Mouse (Mus musculus) left cerebral cortex, postnatal 36 days (tissue): Measurements from ENCODE around the gene Mafb. TPM values are rescaled to one million over a fixed set of nuclear protein-coding genes. Genes with fewer than 3 reads are reported as not detected.

Experiments
- DNase-seq, 2 experiments: peaks; one replicate each; pipeline ENCODE4 v3.0.0; 2021 to 2022; ENCODE audit warnings: low spot score in 2 of 2, mixed read lengths in 1 of 2
- intact Hi-C: fragments of 180-260 bp; cut with DNase I; formaldehyde crosslinking; loops from one replicate; pipeline ENCODE4 v1.15.1; 2025
- total RNA-seq, 2 experiments: library from RNA; stranded (reverse); gene quantifications; 2 replicates each; pipeline ENCODE4 v1.2.3; 2021

Mafb gene
- total RNA-seq, 2 experiments from 2014 or later: 17.8 to 20.6 TPM

- no peak for DNase-seq
- intact Hi-C loops: loop anchor here (5.0 kb wide), 4 partner anchors 303 to 1453 kb away; no protein-coding TSS in a partner anchor
Measured at GRCm38 (mm10) chr2:160365107-160365911, 1.6 kb downstream of the Mafb start.

- no peak for DNase-seq
- intact Hi-C loops: loop anchor here (5.0 kb wide), 4 partner anchors 302 to 1452 kb away; no protein-coding TSS in a partner anchor
Measured at GRCm38 (mm10) chr2:160364666-160365065, 2.2 kb downstream of the Mafb start.

- intact Hi-C loops: no loop called here
- DNase-seq: no peak
Measured at GRCm38 (mm10) chr2:160364128-160364650, 2.7 kb downstream of the Mafb start.

GRCm38 (mm10) chr2:160363201-160363600 lies 3.7 kb downstream of the Mafb start:
- intact Hi-C loops: no loop called here
- no peak for DNase-seq

GRCm38 (mm10) chr2:160361442-160362121 lies 5.3 kb downstream of the Mafb start:
- intact Hi-C loops: no loop called here
- DNase-seq: no peak

DNA sequence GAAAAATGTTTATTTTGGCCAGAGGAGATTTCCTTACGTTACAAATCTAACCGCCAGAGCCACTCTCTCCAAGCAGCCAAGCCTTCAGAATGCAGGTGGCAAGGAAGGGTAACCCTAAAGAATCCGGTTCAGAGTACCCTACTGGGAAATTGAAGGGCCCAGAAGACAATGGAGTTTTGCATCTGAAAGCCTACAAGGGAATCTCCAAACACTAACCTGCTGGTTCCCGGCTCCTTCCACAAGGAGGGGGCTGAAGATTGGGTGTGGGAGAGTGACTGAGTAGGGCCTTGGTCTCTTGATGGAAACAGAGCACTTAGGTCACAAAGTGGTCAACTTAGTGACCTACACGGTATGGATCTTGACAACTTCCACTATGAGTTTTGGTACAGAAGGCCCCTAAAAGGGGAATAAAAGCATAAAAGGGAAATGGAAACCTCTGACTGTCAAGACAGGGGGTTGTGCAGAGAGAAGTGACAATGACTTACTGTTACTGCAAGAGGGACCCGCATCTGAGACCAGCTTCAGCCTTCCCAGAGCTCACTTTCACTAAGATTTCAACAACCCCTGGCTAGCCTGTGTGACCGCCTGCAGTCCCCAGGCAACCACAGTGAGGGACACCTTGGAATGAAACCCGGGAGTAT lies 6.5 kb downstream of the Mafb start:
- intact Hi-C loops: no loop called here
- no peak for DNase-seq

DNA sequence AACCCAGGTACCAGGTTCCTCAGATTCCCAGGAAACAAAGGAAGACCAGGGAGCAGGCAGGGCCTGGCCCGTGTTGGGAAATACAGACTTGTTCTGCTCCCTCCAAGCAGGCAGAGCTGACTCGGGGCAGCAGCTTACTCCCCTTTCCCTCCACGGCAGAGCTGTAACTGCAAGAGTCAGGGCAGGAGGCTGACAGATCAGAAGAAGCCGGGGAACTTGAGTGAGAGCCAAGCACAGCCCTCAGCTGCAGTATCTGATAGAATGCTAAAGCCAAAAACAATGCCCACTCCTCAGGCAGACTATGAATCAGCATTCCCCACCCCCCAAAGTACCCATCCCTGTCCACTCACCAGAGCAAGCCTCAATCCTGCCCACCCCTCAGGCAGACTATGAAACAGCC lies 8.0 kb downstream of the Mafb start:
- DNase-seq: no peak
- intact Hi-C loops: no loop called here

GRCm38 (mm10) chr2:160357442-160357841 lies 9.4 kb downstream of the Mafb start:
- DNase-seq: no peak
- intact Hi-C loops: no loop called here

DNA sequence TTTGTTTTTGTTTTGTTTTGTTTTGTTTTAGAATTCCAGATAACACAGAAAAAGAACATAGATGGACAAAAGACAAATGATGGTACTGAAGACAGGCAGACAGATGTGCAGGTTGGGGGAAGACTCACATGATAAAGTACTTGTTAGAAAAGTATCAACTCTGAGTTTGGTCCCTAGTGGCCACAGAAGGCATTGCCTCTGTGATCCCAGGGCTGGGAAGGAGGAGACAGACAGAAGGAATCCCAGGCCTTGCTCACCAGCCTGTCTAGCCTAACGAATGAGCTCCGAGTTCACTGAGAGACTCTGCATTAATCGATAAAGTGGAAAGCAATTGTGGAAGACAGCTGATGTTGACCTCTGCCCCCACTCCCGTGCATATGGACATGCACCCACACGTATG lies 10.7 kb downstream of the Mafb start:
- no peak for DNase-seq
- intact Hi-C loops: no loop called here

DNA sequence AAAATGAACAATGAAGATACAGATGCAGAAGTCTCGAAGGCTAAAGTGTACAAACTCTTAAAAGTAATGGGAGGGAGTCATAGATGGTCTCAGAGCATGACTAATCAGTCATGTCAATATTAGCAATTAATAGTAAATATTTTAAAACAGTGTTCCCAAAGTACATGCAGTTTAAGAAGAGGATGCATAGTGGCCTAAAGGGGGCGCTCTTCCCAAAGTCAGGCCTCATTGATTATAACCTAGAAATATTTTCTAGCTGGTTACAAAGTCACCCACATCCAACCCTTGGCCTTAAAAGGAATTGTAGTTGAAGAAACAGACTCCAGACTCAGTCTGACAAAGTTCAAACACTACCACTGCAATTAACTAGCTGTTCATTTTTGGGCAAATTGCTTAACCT lies 12.5 kb downstream of the Mafb start:
- DNase-seq: no peak
- intact Hi-C loops: no loop called here

- DNase-seq: no peak
- intact Hi-C loops: no loop called here
Measured at GRCm38 (mm10) chr2:160353581-160353980, 13.3 kb downstream of the Mafb start.

GRCm38 (mm10) chr2:160351038-160351574 lies 15.8 kb downstream of the Mafb start:
- DNase-seq: no peak

DNA sequence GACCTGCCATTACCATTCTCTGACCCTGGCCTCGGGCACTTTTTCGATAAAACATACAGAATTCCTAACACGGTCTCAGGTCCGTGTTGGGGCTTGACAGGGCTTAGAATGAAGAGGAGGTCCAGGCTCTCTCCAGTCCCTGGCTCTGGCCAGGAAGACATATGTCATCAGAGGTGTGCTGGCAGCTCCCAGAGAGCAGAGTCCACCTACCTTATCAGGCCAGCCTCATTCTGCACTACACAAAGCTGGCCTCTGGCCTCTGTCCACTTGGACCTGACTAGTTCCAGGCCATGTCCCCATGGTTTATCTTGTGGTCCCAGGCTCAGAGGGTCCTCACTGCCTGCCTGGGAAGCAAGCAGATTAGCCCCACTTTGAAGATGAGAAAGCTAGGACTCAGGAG lies 17.3 kb downstream of the Mafb start:
- intact Hi-C loops: no loop called here

More at GRCm38 (mm10) chr2:160351038-160351574, 15.8 kb downstream of the Mafb start:
- intact Hi-C loops: no loop called here

DNA sequence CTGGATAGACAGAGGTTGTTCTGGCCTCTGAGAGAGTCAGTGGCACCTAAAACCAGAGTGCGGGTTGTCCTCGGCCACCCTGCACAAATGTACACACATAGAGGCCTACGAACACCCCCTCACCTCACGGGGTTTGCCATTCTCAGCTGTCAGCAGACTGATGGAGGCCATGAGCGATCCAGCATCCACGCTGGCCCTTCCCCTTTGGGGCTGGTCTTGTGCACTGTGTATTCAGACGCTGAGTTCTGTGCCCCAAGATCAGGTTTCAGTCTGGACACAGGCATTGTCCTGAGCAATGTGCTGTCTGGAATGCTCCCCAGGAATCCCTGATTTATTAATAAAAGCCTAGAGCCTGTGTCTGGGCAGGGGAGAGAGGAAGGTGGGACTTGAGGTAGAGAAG lies 18.1 kb downstream of the Mafb start:
- intact Hi-C loops: no loop called here
- no peak for DNase-seq

More for the DNA sequence above, 17.3 kb downstream of the Mafb start:
- DNase-seq: no peak

DNA sequence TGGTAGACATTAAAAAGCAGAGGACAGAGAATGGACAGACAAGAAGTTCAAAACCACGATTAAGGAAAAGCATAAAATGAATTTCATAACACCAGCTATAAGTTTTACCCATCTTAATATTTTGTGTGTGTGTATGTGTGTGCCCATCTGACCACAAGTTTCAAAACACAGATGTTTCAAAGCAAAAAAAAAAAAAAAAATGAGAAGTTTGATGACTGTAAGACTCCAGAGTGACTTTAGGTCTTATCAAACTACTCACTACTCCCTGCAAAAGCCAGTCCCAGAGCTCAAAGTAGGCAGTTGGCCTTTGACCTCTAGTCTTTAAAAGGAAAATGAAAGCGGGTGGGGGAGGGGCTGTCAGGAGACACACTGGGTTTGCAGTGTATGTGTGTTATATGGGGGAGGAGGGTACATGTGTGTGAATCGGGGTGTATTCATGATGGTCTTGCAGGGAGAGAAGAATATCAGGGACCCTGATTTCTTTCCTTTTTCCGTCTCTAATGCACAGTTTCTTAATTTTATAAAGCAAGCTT lies 18.7 kb downstream of the Mafb start:
- DNase-seq: no peak
- intact Hi-C loops: no loop called here

DNA sequence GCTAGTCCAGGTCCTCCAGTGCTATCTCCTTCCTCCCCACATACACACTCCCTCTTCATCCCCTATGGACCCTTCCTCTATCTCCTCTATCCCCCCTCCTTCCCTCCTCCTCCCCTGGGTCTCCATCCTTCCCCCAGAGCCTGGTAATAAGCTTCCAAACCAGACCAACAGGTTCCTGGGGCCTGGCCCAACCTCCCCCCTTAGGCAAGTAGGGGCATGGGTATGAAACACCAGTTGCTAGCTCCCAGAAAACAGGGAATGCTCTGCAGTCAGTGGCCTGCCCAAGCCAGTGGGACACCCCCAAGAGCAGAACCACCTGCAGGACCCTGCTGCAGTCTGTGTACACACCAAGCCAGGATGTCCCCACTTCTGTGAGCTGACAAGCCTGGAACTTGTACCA lies 21.2 kb downstream of the Mafb start:
- intact Hi-C loops: no loop called here

DNA sequence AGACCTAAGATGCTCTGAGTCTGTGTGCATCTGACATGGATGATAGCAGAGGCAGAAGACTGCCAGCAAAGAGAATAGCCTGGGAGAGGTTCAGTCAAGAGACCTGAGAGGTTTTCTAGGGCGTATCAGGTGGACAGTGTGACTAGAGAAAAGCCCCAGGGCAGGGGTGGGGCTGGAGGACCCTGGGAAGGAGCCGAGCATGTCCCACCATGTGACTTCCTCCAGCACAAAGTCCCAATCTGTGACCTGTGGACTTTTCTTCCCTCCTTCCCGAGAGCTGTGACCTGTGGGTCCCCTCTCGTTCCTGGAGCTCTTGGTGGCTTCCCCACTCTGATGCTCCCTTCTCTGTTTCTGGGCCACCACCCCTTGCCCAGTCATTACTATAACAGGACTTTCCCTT lies 26.7 kb downstream of the Mafb start:
- DNase-seq: no peak
- intact Hi-C loops: no loop called here

More for the DNA sequence above, 21.2 kb downstream of the Mafb start:
- DNase-seq: no peak

DNA sequence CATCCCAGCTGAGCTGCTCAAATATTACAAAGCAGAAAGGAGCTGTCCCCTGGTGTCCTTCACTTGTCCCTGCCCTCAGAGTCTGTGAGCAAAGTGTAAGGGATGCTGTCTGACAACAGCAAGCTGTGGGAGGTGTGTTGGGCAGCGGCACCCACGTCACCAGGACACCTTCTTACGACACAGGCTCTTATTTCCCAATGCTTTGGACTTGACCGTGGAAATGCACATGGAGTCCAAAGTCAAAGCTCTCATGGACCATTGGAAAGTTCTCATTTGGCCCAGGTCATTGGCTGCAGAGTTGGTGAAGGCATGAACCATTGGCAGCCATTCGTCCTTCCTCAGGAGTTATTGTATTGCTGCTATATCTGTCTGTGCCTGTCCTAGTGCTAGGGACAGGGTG lies 27.3 kb downstream of the Mafb start:
- intact Hi-C loops: no loop called here
- no peak for DNase-seq

GRCm38 (mm10) chr2:160336053-160336452 lies 30.8 kb downstream of the Mafb start:
- intact Hi-C loops: no loop called here
- no peak for DNase-seq

DNA sequence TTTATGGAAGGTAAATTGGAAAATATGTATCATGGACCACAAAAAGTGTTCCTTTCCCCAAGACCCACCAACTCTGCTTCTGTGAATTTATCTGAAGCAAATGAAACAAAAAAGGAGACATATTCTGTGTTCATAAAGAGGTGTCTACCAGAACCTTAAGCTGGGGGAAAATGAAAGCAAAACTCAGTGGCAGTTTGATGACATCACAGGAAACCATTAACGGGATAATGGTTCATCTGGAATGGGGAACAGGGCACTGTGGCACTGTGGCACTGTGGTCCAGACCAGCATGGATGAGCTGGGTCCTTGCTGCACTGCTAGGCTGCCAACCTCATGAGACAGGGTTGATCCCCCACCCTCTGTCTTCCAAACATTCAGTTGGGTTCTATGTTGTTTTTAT lies 31.8 kb downstream of the Mafb start:
- intact Hi-C loops: no loop called here
- no peak for DNase-seq
